Mouse (Mus musculus): ENCODE data around the gene M1ap. TPM values are rescaled to one million over a fixed set of nuclear protein-coding genes. Genes with fewer than 3 reads are reported as not detected.

The M1ap gene
- polyA plus RNA-seq, 2 experiments, result 9.4 to 14.4 TPM

DNA sequence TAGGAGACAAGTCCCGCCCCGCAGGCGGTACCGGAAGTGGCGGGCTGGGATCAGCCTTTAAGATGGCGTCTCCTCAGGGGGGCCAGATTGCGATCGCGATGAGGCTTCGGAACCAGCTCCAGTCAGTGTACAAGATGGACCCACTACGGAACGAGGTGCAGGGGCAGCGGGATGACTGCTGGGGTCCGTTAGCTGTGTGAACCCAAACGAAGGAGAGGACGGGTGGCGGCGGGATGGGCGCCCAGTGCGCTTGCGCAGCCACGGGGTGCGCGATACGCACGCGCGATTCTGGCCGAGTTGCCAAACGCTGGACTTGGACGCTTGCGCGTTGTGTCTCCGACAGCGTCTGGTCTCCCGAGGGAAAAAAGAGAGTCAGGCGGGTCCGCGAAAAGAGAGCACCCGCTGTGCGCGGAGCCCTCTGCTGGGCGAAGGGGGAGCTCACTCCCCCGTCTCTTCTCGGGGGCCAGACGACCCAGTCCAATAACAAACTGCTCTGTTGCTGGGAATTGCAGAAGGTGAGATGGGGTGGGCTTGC is 131.7 kb downstream of the M1ap start:
- peak; percentile 95 for DNase-seq (ENCODE audit: low read depth in 3 of 3, low spot score in 3 of 3)
- Histone ChIP-seq H3K4me1 (replicated peaks; ENCODE audit: control insufficient read depth in 2 of 2, insufficient read depth in 2 of 2, low read length in 1 of 2) (peaks cover 8% of the 10 kb centered on the region in 2 experiments), H3K9ac (replicated peaks) (peak overlapping the region; percentile 92), H3K4me3 (ENCODE audit: insufficient read depth in 1 of 2, low read depth in 2 of 2, low read length in 2 of 2) (peak overlapping the region; percentile 92 to 96), H3K27ac (peak overlapping the region; percentile 84), H3K27me3 (ENCODE audit: control insufficient read depth, insufficient read depth, low read length) (peaks cover 32% of the 10 kb centered on the region), H3K9me3 (ENCODE audit: control insufficient read depth, low read length) (no peaks in the 10 kb centered on the region), H3K36me3 (replicated peaks; ENCODE audit: control insufficient read depth, insufficient read depth, low read depth) (peaks cover 6% of the 10 kb centered on the region), H3K4me2 (ENCODE audit: low read depth) (peak overlapping the region; percentile 84)
- under 1% methylated on average over 46 of the region's 46 CpGs for WGBS (ENCODE audit: insufficient replicate concordance)
- TF ChIP-seq EP300 (IDR thresholded peaks at IDR 0.05; ENCODE audit: low read depth) (no peak), CTCF (IDR thresholded peaks at IDR 0.05; ENCODE audit: low read depth) (peak; percentile 72)
- ATAC-seq (ENCODE audit: insufficient read depth), result peak; percentile 91

Small RNA genes within 50 kb of the gene (microRNA-seq; reads per million reads assigned to microRNA genes)
- not detected for gene Mir7040

Other genes with a start within 250 kb of the M1ap start
- gene Pole4, start 241.5 kb upstream of the M1ap start, polyA plus RNA-seq (2012; rRNA removed), result 11.9 and 15.3 TPM in 2 replicates
- gene Pole4, start 241.5 kb upstream of the M1ap start, polyA plus RNA-seq (2014; fragmentation: Nextera tagmentation; extraction: Ambion mirVana), result 53.5 and 56.6 TPM in 2 replicates
- 2.4 and 3.2 TPM in 2 replicates for gene Hk2, start 172.4 kb upstream of the M1ap start, polyA plus RNA-seq (2012; rRNA removed)
- 2.5 and 5.6 TPM in 2 replicates for gene Hk2, start 172.4 kb upstream of the M1ap start, polyA plus RNA-seq (2014; fragmentation: Nextera tagmentation; extraction: Ambion mirVana)
- 0.03 and 0.04 TPM in 2 replicates for gene Sema4f, start 7.1 kb upstream of the M1ap start, polyA plus RNA-seq (2012; rRNA removed)
- not detected in 2 replicates for gene Sema4f, start 7.1 kb upstream of the M1ap start, polyA plus RNA-seq (2014; fragmentation: Nextera tagmentation; extraction: Ambion mirVana)
- gene Dok1, start 86.6 kb downstream of the M1ap start, polyA plus RNA-seq (2012; rRNA removed), result 13.9 and 14.9 TPM in 2 replicates
- 12.7 and 15.7 TPM in 2 replicates for gene Dok1, start 86.6 kb downstream of the M1ap start, polyA plus RNA-seq (2014; fragmentation: Nextera tagmentation; extraction: Ambion mirVana)
- 0.92 and 1.6 TPM in 2 replicates for gene Loxl3, start 87.3 kb downstream of the M1ap start, polyA plus RNA-seq (2012; rRNA removed)
- gene Loxl3, start 87.3 kb downstream of the M1ap start, polyA plus RNA-seq (2014; fragmentation: Nextera tagmentation; extraction: Ambion mirVana), result 1.1 TPM in 2 replicates
- gene Aup1, start 107.6 kb downstream of the M1ap start, polyA plus RNA-seq (2012; rRNA removed), result 172 and 269 TPM in 2 replicates
- gene Aup1, start 107.6 kb downstream of the M1ap start, polyA plus RNA-seq (2014; fragmentation: Nextera tagmentation; extraction: Ambion mirVana), result 128 and 136 TPM in 2 replicates
- 75.7 and 80.9 TPM in 2 replicates for gene Htra2, start 108.4 kb downstream of the M1ap start, polyA plus RNA-seq (2012; rRNA removed)
- gene Htra2, start 108.4 kb downstream of the M1ap start, polyA plus RNA-seq (2014; fragmentation: Nextera tagmentation; extraction: Ambion mirVana), result 54.3 and 54.9 TPM in 2 replicates
- 7.7 and 7.8 TPM in 2 replicates for gene Dqx1, start 110.9 kb downstream of the M1ap start, polyA plus RNA-seq (2012; rRNA removed)
- 2.9 and 3.1 TPM in 2 replicates for gene Dqx1, start 110.9 kb downstream of the M1ap start, polyA plus RNA-seq (2014; fragmentation: Nextera tagmentation; extraction: Ambion mirVana)
- 0.05 TPM in 1 of 2 replicates, not detected in the other for gene Tlx2, start 123.4 kb downstream of the M1ap start, polyA plus RNA-seq (2012; rRNA removed)
- not detected in 2 replicates for gene Tlx2, start 123.4 kb downstream of the M1ap start, polyA plus RNA-seq (2014; fragmentation: Nextera tagmentation; extraction: Ambion mirVana)
- gene Pcgf1, start 131.0 kb downstream of the M1ap start, polyA plus RNA-seq (2012; rRNA removed), result 16.5 and 21.0 TPM in 2 replicates
- 15.0 and 19.7 TPM in 2 replicates for gene Pcgf1, start 131.0 kb downstream of the M1ap start, polyA plus RNA-seq (2014; fragmentation: Nextera tagmentation; extraction: Ambion mirVana)
- 0.27 and 0.46 TPM in 2 replicates for gene Lbx2, start 139.5 kb downstream of the M1ap start, polyA plus RNA-seq (2012; rRNA removed)
- 0.35 TPM in 1 of 2 replicates, not detected in the other for gene Lbx2, start 139.5 kb downstream of the M1ap start, polyA plus RNA-seq (2014; fragmentation: Nextera tagmentation; extraction: Ambion mirVana)
- gene Ccdc142, start 154.7 kb downstream of the M1ap start, polyA plus RNA-seq (2012; rRNA removed), result 1.0 and 1.1 TPM in 2 replicates
- gene Ccdc142, start 154.7 kb downstream of the M1ap start, polyA plus RNA-seq (2014; fragmentation: Nextera tagmentation; extraction: Ambion mirVana), result 0.23 and 0.39 TPM in 2 replicates
- gene Gm42688, start 154.7 kb downstream of the M1ap start, polyA plus RNA-seq (2012; rRNA removed), result 2.2 and 2.4 TPM in 2 replicates
- gene Gm42688, start 154.7 kb downstream of the M1ap start, polyA plus RNA-seq (2014; fragmentation: Nextera tagmentation; extraction: Ambion mirVana), result 0.76 and 0.86 TPM in 2 replicates
- gene Mrpl53, start 162.1 kb downstream of the M1ap start, polyA plus RNA-seq (2012; rRNA removed), result 41.1 and 56.6 TPM in 2 replicates
- 87.1 and 87.4 TPM in 2 replicates for gene Mrpl53, start 162.1 kb downstream of the M1ap start, polyA plus RNA-seq (2014; fragmentation: Nextera tagmentation; extraction: Ambion mirVana)
- 33.9 and 36.9 TPM in 2 replicates for gene Mogs, start 168.6 kb downstream of the M1ap start, polyA plus RNA-seq (2012; rRNA removed)
- gene Mogs, start 168.6 kb downstream of the M1ap start, polyA plus RNA-seq (2014; fragmentation: Nextera tagmentation; extraction: Ambion mirVana), result 28.2 and 32.4 TPM in 2 replicates
- gene Wbp1, start 174.7 kb downstream of the M1ap start, polyA plus RNA-seq (2012; rRNA removed), result 27.7 and 33.6 TPM in 2 replicates
- 22.0 and 27.1 TPM in 2 replicates for gene Wbp1, start 174.7 kb downstream of the M1ap start, polyA plus RNA-seq (2014; fragmentation: Nextera tagmentation; extraction: Ambion mirVana)
- gene Ino80b, start 178.5 kb downstream of the M1ap start, polyA plus RNA-seq (2012; rRNA removed), result 9.4 and 11.6 TPM in 2 replicates
- gene Ino80b, start 178.5 kb downstream of the M1ap start, polyA plus RNA-seq (2014; fragmentation: Nextera tagmentation; extraction: Ambion mirVana), result 4.4 and 5.2 TPM in 2 replicates
- 11.1 TPM in 2 replicates for gene Rtkn, start 188.6 kb downstream of the M1ap start, polyA plus RNA-seq (2012; rRNA removed)
- gene Rtkn, start 188.6 kb downstream of the M1ap start, polyA plus RNA-seq (2014; fragmentation: Nextera tagmentation; extraction: Ambion mirVana), result 5.3 and 5.5 TPM in 2 replicates
- gene Wdr54, start 209.5 kb downstream of the M1ap start, polyA plus RNA-seq (2012; rRNA removed), result 0.15 and 0.44 TPM in 2 replicates
- gene Wdr54, start 209.5 kb downstream of the M1ap start, polyA plus RNA-seq (2014; fragmentation: Nextera tagmentation; extraction: Ambion mirVana), result 0.32 and 0.35 TPM in 2 replicates
- gene 1700003E16Rik, start 209.5 kb downstream of the M1ap start, polyA plus RNA-seq (2012; rRNA removed), result not detected in 2 replicates
- gene 1700003E16Rik, start 209.5 kb downstream of the M1ap start, polyA plus RNA-seq (2014; fragmentation: Nextera tagmentation; extraction: Ambion mirVana), result 0.06 and 0.15 TPM in 2 replicates
- gene Dctn1, start 219.0 kb downstream of the M1ap start, polyA plus RNA-seq (2012; rRNA removed), result 16.9 and 21.1 TPM in 2 replicates
- gene Dctn1, start 219.0 kb downstream of the M1ap start, polyA plus RNA-seq (2014; fragmentation: Nextera tagmentation; extraction: Ambion mirVana), result 22.5 and 24.0 TPM in 2 replicates